Mouse (Mus musculus) mouse trophoblast stem cell (cell line): ENCODE measurements around the gene Slc25a47.

Source experiments
- in situ Hi-C, 2 experiments: fragments of 300-500 bp; cut with MseI, MboI; formaldehyde crosslinking; loops; 2 replicates in 1 of 2; 3 replicates in 1 of 2; pipeline ENCODE4 v1.15.1; 2025

Slc25a47 gene

DNA sequence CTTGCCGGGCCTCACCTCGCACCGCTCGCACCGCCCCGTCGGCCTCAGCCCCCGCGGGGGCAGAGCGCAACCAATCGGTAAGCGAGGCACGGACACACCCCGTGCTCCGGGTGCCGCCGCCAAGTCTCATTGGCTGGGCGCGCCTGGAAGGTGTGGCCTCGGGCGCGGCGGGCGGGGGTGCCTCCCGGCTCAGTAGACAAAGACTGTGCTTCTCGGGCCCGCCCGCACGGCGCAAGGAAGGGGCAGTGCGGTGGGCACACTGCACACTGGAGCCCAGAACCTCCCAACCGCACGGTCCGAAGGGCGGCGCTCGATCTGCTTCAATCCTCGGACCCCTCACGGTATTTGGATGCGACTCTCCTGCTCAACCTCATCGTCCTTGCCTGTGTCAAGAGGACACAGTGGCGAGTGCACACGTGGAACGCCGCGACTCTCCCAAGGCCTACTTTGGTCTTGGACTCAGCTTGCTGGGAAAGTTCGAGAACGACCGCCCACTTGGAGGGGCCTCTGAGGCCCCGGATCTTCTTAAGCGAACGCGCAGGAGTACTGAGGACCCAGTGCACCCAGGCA lies at the start of gene Slc25a47, which contains the start of gene Slc25a29:
Gene Slc25a47 (plus strand): TSS at position 207 of the 570 bp plus-strand sequence.
Gene Slc25a29 (minus strand): TSS at position 44 of the 570 bp plus-strand sequence.
- in situ Hi-C loops: no loop called here

DNA sequence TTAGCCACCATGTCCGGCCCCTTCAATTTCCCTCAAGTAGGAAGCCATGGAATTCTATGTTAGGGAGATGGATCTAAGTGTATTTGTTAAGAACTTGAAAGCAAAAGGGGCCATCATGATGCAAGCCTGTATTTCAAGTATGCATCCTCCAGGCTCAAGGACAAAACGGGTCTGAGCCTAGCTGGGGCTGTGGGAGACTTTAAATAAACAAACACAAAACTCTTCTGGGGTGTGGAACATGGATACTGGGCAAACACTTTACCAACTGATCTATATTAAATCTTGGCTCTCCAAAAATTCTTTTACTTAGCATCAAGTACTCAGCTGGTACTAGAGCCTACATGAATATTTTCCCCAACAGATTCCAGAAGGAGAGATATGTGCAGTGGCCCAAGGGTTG lies 48.5 kb upstream of the Slc25a47 start:
- in situ Hi-C loops: no loop called here

GRCm38 (mm10) chr12:108792152-108792545 lies 43.7 kb upstream of the Slc25a47 start:
- in situ Hi-C loops: no loop called here

DNA sequence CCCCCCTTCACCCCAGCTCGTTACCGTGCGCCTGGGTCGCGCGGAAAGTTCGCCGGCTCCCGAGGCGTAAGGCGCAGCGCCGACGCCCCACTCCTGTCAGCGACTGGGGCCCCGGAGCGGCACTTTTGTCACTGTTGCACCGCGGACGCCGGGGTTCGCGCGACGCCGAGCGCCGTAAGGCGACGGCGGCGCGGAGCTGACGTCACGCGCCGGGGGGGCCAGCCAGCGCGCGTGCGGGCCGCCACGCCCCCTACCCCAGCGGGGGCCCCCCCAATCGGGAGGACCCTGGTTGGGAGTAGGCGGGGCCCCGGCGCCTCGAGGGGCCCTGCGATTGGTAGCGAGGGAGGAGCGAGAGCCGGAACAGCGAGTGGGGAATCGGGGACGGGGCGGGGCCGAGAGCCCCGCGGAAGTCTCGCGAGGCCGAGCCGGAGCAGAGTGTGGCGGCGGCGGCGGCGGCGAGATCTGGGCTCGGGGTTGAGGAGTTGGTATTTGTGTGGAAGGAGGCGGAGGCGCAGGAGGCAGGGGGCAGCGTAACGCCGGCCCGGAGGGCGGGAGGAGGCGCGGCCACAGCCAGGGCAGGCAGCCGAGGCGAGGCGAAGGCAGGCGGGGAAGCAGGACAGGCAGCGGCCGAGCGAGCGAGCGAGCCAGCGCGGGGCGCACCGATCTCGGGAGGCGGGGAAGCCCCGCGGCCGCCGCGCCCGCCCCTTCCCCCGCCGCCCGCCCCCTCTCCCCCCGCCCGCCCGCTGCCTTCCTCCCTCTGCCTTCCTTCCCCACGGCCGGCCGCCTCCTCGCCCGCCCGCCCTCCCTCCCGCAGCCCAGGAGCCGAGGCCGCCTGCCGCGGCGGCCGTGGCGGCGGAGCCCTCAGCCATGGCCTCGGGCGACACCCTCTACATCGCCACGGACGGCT lies 43.0 kb upstream of the Slc25a47 start, which contains the start of gene Yy1:
Gene Yy1 (plus strand): TSS at position 428 of the 907 bp plus-strand sequence.
- in situ Hi-C loops: no loop called here

GRCm38 (mm10) chr12:108793453-108793941 lies 42.3 kb upstream of the Slc25a47 start:
- in situ Hi-C loops: no loop called here

DNA sequence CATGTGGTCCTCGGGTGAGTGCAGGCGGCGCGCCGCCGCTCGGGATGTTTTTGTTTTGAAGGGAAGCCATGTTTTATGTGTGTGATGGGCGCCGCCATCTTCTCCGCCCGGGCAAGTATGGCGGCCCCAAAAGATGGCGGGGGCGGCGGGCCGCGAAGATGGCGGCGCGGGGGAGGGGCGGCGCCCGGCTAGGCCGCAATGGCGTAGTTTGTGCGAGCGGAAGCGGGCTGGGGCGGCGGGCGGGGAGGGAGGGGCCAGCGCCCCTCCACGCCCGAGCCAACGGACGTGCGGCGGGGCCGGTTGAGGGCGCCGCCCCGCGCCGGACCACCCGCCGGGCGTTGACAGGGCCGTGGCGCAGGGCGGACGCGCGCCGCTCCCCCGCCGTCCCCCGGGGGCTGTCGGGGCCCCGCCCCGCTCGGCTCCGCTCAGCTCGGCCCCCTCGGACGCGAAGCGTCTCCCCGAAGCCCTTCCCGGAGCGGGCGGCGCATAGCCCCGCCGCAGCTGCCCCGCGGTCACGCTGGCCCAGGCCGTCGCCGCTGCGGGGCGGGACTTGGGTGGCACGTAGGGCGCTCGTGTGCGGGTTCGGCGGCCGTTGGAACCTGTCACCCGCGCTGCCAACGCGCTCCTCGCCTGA lies 41.7 kb upstream of the Slc25a47 start:
- in situ Hi-C loops: no loop called here

- in situ Hi-C loops: no loop called here
Measured at GRCm38 (mm10) chr12:108794979-108795537, 40.8 kb upstream of the Slc25a47 start.

DNA sequence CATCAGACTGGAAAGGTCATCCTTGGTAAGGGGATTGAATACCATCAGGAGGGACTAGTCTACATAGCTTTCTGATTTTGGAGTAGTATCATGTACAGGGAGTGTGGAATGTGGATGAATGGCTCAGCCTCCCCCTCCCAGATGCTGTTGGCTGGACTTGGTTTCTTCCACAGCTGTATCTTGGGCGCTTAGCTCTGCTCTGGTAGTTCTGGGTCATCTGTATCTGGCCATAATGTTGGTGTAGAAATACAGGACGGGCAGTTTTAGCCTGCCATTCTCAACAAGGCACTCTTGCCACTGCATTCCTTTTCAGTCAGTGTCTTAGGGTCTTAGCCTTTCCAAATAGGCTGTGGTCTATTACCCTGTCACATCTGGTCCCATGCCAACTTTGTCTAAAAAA lies 34.2 kb upstream of the Slc25a47 start:
- in situ Hi-C loops: no loop called here

- in situ Hi-C loops: no loop called here
Measured at GRCm38 (mm10) chr12:108804388-108804787, 31.5 kb upstream of the Slc25a47 start.

- in situ Hi-C loops: no loop called here
Measured at GRCm38 (mm10) chr12:108808465-108808864, 27.4 kb upstream of the Slc25a47 start.

- in situ Hi-C loops: no loop called here
Measured at GRCm38 (mm10) chr12:108809771-108810170, 26.1 kb upstream of the Slc25a47 start.

GRCm38 (mm10) chr12:108810309-108810708 lies 25.5 kb upstream of the Slc25a47 start:
- in situ Hi-C loops: no loop called here

- in situ Hi-C loops: no loop called here
Measured at GRCm38 (mm10) chr12:108811133-108811532, 24.7 kb upstream of the Slc25a47 start.

GRCm38 (mm10) chr12:108812463-108812862 lies 23.4 kb upstream of the Slc25a47 start:
- in situ Hi-C loops: no loop called here

- in situ Hi-C loops: no loop called here
Measured at GRCm38 (mm10) chr12:108814470-108814869, 21.4 kb upstream of the Slc25a47 start.

DNA sequence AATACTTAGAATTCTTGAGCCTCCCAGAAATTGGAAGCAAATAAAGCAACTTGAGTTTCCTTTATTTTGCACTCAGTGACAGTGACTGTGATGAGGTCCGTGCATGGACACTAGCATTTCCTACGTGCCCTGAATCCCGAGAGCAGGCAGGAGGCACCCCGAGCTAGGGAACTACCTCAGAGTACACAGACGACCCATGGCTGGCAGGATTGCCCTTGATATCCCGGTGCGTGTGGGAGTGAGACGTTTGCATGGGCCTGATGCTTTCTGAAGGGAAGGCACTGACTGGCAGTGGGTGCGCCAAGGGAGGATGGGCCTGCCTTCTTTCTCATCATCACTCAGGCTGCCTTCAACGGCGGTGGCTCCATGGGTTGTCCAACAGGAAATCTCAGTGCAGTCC lies 19.3 kb upstream of the Slc25a47 start:
- in situ Hi-C loops: no loop called here

DNA sequence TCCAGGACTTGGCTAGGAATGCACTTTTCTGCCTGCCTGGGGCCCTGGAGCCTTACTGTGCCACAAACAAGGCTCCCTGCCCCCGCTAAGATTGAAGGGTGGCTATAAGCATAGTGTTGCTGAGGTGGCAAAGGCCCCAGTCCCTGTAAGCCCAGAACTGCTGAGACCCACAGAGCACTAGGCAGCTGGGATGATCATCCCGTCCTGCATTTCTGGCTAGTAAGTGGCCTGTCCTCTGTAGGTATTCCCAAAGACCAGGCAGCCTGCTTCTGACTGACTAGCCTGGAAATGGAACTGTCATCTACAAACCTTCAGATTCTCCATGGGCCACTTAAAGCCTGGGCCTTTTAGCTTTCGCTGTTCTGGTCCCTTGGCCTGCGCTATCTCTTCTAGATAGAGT lies 15.4 kb upstream of the Slc25a47 start:
- in situ Hi-C loops: no loop called here

- in situ Hi-C loops: no loop called here
Measured at GRCm38 (mm10) chr12:108823036-108823435, 12.8 kb upstream of the Slc25a47 start.

DNA sequence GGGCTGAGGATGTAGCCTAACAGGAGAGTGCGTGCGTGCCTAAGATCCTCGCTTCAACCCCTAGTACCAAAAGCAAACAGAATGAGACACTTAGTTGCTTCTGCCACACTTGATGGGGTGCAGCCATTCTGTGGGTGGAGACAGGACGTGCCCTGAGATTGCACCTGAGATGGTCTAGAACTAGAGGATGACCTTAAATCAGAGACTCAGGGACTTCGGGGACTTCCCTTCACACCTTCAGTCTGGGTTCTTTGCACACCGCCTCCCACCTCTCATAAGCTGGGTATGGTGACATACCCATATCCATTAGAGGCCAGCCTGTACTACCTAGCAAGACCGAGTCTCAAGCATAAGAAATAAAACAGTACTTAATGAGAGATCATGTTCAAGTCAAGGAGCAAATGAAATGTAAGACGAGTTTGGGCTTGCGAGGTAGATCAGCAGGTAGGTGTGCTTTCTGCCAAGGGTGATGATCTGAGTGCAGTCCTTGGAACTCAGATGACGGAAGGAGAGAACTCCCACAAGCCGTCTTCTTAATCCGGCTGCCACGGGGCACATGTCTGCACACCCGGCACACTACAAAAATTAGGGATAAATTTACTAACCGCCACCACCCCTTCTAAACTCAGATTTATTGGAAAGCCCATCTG lies 11.5 kb upstream of the Slc25a47 start:
- in situ Hi-C loops: no loop called here

GRCm38 (mm10) chr12:108825561-108826224 lies 10.2 kb upstream of the Slc25a47 start:
- in situ Hi-C loops: no loop called here
